Mouse (Mus musculus) liver, embryonic 14.5 days (tissue): Measurements from ENCODE around the gene Cilp.

Experiments
- CTCF ChIP-seq: IDR thresholded peaks from 2 replicates; pipeline ENCODE4 v1.5.1; 2016; ENCODE audit warnings: antibody characterized with exemption, low read depth, control low read depth
- EP300 ChIP-seq: IDR thresholded peaks from 2 replicates; pipeline ENCODE4 v1.6.1; 2016; ENCODE audit warnings: antibody characterized with exemption, low read depth

GRCm38 (mm10) chr9:65264959-65265358 is at the start of gene Cilp:
- TF ChIP-seq CTCF (no peak), EP300 (no peak)
